Mouse (Mus musculus): ENCODE results near the gene 1700025B11Rik. TPM values are rescaled to one million over a fixed set of nuclear protein-coding genes. Genes with fewer than 3 reads are reported as not detected.
"Not testable (repeated sequence)": the region's sequence is repeated elsewhere in the genome, so short reads cannot be mapped to it uniquely, and the experiment has no call there.

The 1700025B11Rik gene
- total RNA-seq, 1 experiment = not detected

- no peak overlapping the region for H3K9ac ChIP-seq (ENCODE audit: insufficient read depth, low read depth, low read length, poor library complexity, severe bottlenecking)
- H3K36me3 ChIP-seq (ENCODE audit: control insufficient read depth, insufficient read depth, low read length, poor library complexity, severe bottlenecking) = no peaks in the 10 kb centered on the region
- TF ChIP-seq MAFK (IDR thresholded peaks at IDR 0.05; ENCODE audit: insufficient read depth, low read depth, low read length) (no peak), ZNF384 (IDR thresholded peaks at IDR 0.05; ENCODE audit: low read depth, low read length) (no peak), HCFC1 (IDR thresholded peaks at IDR 0.05; ENCODE audit: borderline replicate concordance, insufficient read depth, low read length) (no peak), CHD2 (IDR thresholded peaks at IDR 0.05; ENCODE audit: low read depth, low read length) (no peak), ZC3H11A (IDR thresholded peaks at IDR 0.05; ENCODE audit: borderline replicate concordance, low read depth, low read length) (no peak)
- in situ Hi-C loops (cut with MboI; ENCODE audit: low sequenced_read_pairs in 2 of 2, unreplicated experiment in 2 of 2) = no loop called here
- DNase-seq (ENCODE audit: low read depth, low spot score) = no peak
- no peak overlapping the region for H3K27ac ChIP-seq (ENCODE audit: insufficient read depth, low read depth, low read length, poor library complexity, severe bottlenecking)
- H3K4me1 ChIP-seq (ENCODE audit: control insufficient read depth in 2 of 2, insufficient read depth in 2 of 2, low read length in 2 of 2, poor library complexity in 1 of 2) = no peaks in the 10 kb centered on the region
- H3K4me3 ChIP-seq (ENCODE audit: insufficient read depth in 1 of 2, low read depth in 1 of 2, low read length in 2 of 2, poor library complexity in 1 of 2, severe bottlenecking in 1 of 2) = no peak overlapping the region
- H3K9me3 ChIP-seq (ENCODE audit: control insufficient read depth, insufficient read depth, low read depth, low read length) = no peaks in the 10 kb centered on the region
Observed at GRCm38 (mm10) chr15:77579311-77579710, 17.6 kb upstream of the 1700025B11Rik start.

- in situ Hi-C loops (cut with MboI; ENCODE audit: low sequenced_read_pairs in 2 of 2, unreplicated experiment in 2 of 2) = no loop called here
- Histone ChIP-seq H3K9me3 (ENCODE audit: control insufficient read depth, insufficient read depth, low read depth, low read length) (no peaks in the 10 kb centered on the region), H3K27ac (ENCODE audit: insufficient read depth, low read depth, low read length, poor library complexity, severe bottlenecking) (no peak overlapping the region), H3K4me3 (ENCODE audit: insufficient read depth in 1 of 2, low read depth in 1 of 2, low read length in 2 of 2, poor library complexity in 1 of 2, severe bottlenecking in 1 of 2) (no peak overlapping the region), H3K9ac (ENCODE audit: insufficient read depth, low read depth, low read length, poor library complexity, severe bottlenecking) (no peak overlapping the region), H3K4me1 (ENCODE audit: control insufficient read depth in 2 of 2, insufficient read depth in 2 of 2, low read length in 2 of 2, poor library complexity in 1 of 2) (no peaks in the 10 kb centered on the region), H3K36me3 (ENCODE audit: control insufficient read depth, insufficient read depth, low read length, poor library complexity, severe bottlenecking) (no peaks in the 10 kb centered on the region)
- DNase-seq (ENCODE audit: low read depth, low spot score) = no peak
- TF ChIP-seq CHD2 (IDR thresholded peaks at IDR 0.05; ENCODE audit: low read depth, low read length) = no peak
- no peak for TF ChIP-seq ZNF384 (IDR thresholded peaks at IDR 0.05; ENCODE audit: low read depth, low read length)
- no peak for TF ChIP-seq ZC3H11A (IDR thresholded peaks at IDR 0.05; ENCODE audit: borderline replicate concordance, low read depth, low read length)
- TF ChIP-seq MAFK (IDR thresholded peaks at IDR 0.05; ENCODE audit: insufficient read depth, low read depth, low read length) = no peak
- TF ChIP-seq HCFC1 (IDR thresholded peaks at IDR 0.05; ENCODE audit: borderline replicate concordance, insufficient read depth, low read length) = no peak
Observed at GRCm38 (mm10) chr15:77578801-77579200, 17.1 kb upstream of the 1700025B11Rik start.

GRCm38 (mm10) chr15:77563219-77563618, 1.5 kb upstream of the 1700025B11Rik start:
- no peak for DNase-seq (ENCODE audit: low read depth, low spot score)
- TF ChIP-seq ZNF384 (IDR thresholded peaks at IDR 0.05; ENCODE audit: low read depth, low read length) (no peak), MAFK (IDR thresholded peaks at IDR 0.05; ENCODE audit: insufficient read depth, low read depth, low read length) (no peak), ZC3H11A (IDR thresholded peaks at IDR 0.05; ENCODE audit: borderline replicate concordance, low read depth, low read length) (no peak), CHD2 (IDR thresholded peaks at IDR 0.05; ENCODE audit: low read depth, low read length) (no peak), HCFC1 (IDR thresholded peaks at IDR 0.05; ENCODE audit: borderline replicate concordance, insufficient read depth, low read length) (no peak)
- Histone ChIP-seq H3K4me1 (ENCODE audit: control insufficient read depth in 2 of 2, insufficient read depth in 2 of 2, low read length in 2 of 2, poor library complexity in 1 of 2) (peaks cover 0 to 4% of the 10 kb centered on the region in 2 experiments; a peak in 1 of 4 replicates), H3K36me3 (ENCODE audit: control insufficient read depth, insufficient read depth, low read length, poor library complexity, severe bottlenecking) (no peaks in the 10 kb centered on the region), H3K27ac (ENCODE audit: insufficient read depth, low read depth, low read length, poor library complexity, severe bottlenecking) (no peak overlapping the region), H3K9ac (ENCODE audit: insufficient read depth, low read depth, low read length, poor library complexity, severe bottlenecking) (no peak overlapping the region), H3K9me3 (ENCODE audit: control insufficient read depth, insufficient read depth, low read depth, low read length) (no peaks in the 10 kb centered on the region), H3K4me3 (ENCODE audit: insufficient read depth in 1 of 2, low read depth in 1 of 2, low read length in 2 of 2, poor library complexity in 1 of 2, severe bottlenecking in 1 of 2) (no peak overlapping the region)
- in situ Hi-C loops (cut with MboI; ENCODE audit: low sequenced_read_pairs in 2 of 2, unreplicated experiment in 2 of 2) = no loop called here

GRCm38 (mm10) chr15:77539221-77539620, 22.5 kb downstream of the 1700025B11Rik start:
- H3K9me3 ChIP-seq (ENCODE audit: control insufficient read depth, insufficient read depth, low read depth, low read length); H3K27ac ChIP-seq (ENCODE audit: insufficient read depth, low read depth, low read length, poor library complexity, severe bottlenecking); DNase-seq (ENCODE audit: low read depth, low spot score); H3K4me3 ChIP-seq (ENCODE audit: insufficient read depth in 1 of 2, low read depth in 1 of 2, low read length in 2 of 2, poor library complexity in 1 of 2, severe bottlenecking in 1 of 2); H3K9ac ChIP-seq (ENCODE audit: insufficient read depth, low read depth, low read length, poor library complexity, severe bottlenecking); in situ Hi-C loops (cut with MboI; ENCODE audit: low sequenced_read_pairs in 2 of 2, unreplicated experiment in 2 of 2); H3K36me3 ChIP-seq (ENCODE audit: control insufficient read depth, insufficient read depth, low read length, poor library complexity, severe bottlenecking); H3K4me1 ChIP-seq (ENCODE audit: control insufficient read depth in 2 of 2, insufficient read depth in 2 of 2, low read length in 2 of 2, poor library complexity in 1 of 2): not testable (repeated sequence)

- Histone ChIP-seq H3K9me3 (ENCODE audit: control insufficient read depth, insufficient read depth, low read depth, low read length) (no peaks in the 10 kb centered on the region), H3K4me1 (ENCODE audit: control insufficient read depth in 2 of 2, insufficient read depth in 2 of 2, low read length in 2 of 2, poor library complexity in 1 of 2) (no peaks in the 10 kb centered on the region), H3K36me3 (ENCODE audit: control insufficient read depth, insufficient read depth, low read length, poor library complexity, severe bottlenecking) (no peaks in the 10 kb centered on the region), H3K9ac (ENCODE audit: insufficient read depth, low read depth, low read length, poor library complexity, severe bottlenecking) (no peak within 1 kb of the TSS), H3K4me3 (ENCODE audit: insufficient read depth in 1 of 2, low read depth in 1 of 2, low read length in 2 of 2, poor library complexity in 1 of 2, severe bottlenecking in 1 of 2) (no peak within 1 kb of the TSS), H3K27ac (ENCODE audit: insufficient read depth, low read depth, low read length, poor library complexity, severe bottlenecking) (no peak within 1 kb of the TSS)
- no peak for DNase-seq (ENCODE audit: low read depth, low spot score)
- TF ChIP-seq MAFK (IDR thresholded peaks at IDR 0.05; ENCODE audit: insufficient read depth, low read depth, low read length) (no peak), HCFC1 (IDR thresholded peaks at IDR 0.05; ENCODE audit: borderline replicate concordance, insufficient read depth, low read length) (no peak), ZNF384 (IDR thresholded peaks at IDR 0.05; ENCODE audit: low read depth, low read length) (no peak), ZC3H11A (IDR thresholded peaks at IDR 0.05; ENCODE audit: borderline replicate concordance, low read depth, low read length) (no peak), CHD2 (IDR thresholded peaks at IDR 0.05; ENCODE audit: low read depth, low read length) (no peak)
- in situ Hi-C loops (cut with MboI; ENCODE audit: low sequenced_read_pairs in 2 of 2, unreplicated experiment in 2 of 2) = no loop called here
Observed at GRCm38 (mm10) chr15:77533216-77533615, 28.5 kb downstream of the 1700025B11Rik start, which contains the start of gene Apol7c. Apol7c (minus strand) TSS chr15:77533316.

- H3K4me3 ChIP-seq (ENCODE audit: insufficient read depth in 1 of 2, low read depth in 1 of 2, low read length in 2 of 2, poor library complexity in 1 of 2, severe bottlenecking in 1 of 2); H3K36me3 ChIP-seq (ENCODE audit: control insufficient read depth, insufficient read depth, low read length, poor library complexity, severe bottlenecking); H3K4me1 ChIP-seq (ENCODE audit: control insufficient read depth in 2 of 2, insufficient read depth in 2 of 2, low read length in 2 of 2, poor library complexity in 1 of 2); H3K9ac ChIP-seq (ENCODE audit: insufficient read depth, low read depth, low read length, poor library complexity, severe bottlenecking); in situ Hi-C loops (cut with MboI; ENCODE audit: low sequenced_read_pairs in 2 of 2, unreplicated experiment in 2 of 2); H3K27ac ChIP-seq (ENCODE audit: insufficient read depth, low read depth, low read length, poor library complexity, severe bottlenecking); H3K9me3 ChIP-seq (ENCODE audit: control insufficient read depth, insufficient read depth, low read depth, low read length): not testable (repeated sequence)
- peak; percentile 44 for DNase-seq (ENCODE audit: low read depth, low spot score)
Observed at GRCm38 (mm10) chr15:77523186-77523843, 38.4 kb downstream of the 1700025B11Rik start.

GRCm38 (mm10) chr15:77520596-77520995, 41.1 kb downstream of the 1700025B11Rik start:
- DNase-seq (ENCODE audit: low read depth, low spot score); H3K4me1 ChIP-seq (ENCODE audit: control insufficient read depth in 2 of 2, insufficient read depth in 2 of 2, low read length in 2 of 2, poor library complexity in 1 of 2); H3K9ac ChIP-seq (ENCODE audit: insufficient read depth, low read depth, low read length, poor library complexity, severe bottlenecking); H3K9me3 ChIP-seq (ENCODE audit: control insufficient read depth, insufficient read depth, low read depth, low read length); H3K36me3 ChIP-seq (ENCODE audit: control insufficient read depth, insufficient read depth, low read length, poor library complexity, severe bottlenecking); in situ Hi-C loops (cut with MboI; ENCODE audit: low sequenced_read_pairs in 2 of 2, unreplicated experiment in 2 of 2); H3K4me3 ChIP-seq (ENCODE audit: insufficient read depth in 1 of 2, low read depth in 1 of 2, low read length in 2 of 2, poor library complexity in 1 of 2, severe bottlenecking in 1 of 2); H3K27ac ChIP-seq (ENCODE audit: insufficient read depth, low read depth, low read length, poor library complexity, severe bottlenecking): not testable (repeated sequence)
